Mouse (Mus musculus): ENCODE results near the gene Actl7b.

The Actl7b gene

GRCm38 (mm10) chr4:56741041-56741493, at the start of gene Actl7b:
Actl7b (minus strand) TSS chr4:56741443.
- DNase-seq (ENCODE audit: low spot score in 2 of 2): no peak

GRCm38 (mm10) chr4:56771065-56771464, 29.8 kb upstream of the Actl7b start:
- DNase-seq (ENCODE audit: low spot score in 2 of 2): no peak

DNA sequence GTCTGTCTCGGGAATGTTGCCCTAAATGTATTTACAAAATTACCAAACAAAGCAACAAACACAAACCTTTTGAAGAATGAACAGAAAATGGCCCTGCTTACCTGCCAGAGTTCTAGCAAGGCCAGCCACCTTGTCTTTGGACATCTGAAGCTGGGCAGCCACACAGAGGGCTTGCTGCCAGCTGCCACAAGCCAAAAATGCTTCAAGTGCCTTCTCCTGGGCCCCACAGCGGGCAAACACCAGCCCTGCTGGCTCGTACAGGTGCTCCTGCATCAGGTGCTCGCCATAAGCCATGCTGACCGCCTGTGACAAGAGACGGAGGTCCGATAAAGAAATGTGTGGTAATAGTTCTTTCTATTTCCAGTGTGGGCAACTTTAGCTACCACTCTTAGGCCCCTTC, 27.7 kb upstream of the Actl7b start:
- DNase-seq (ENCODE audit: low spot score in 2 of 2): no peak

DNA sequence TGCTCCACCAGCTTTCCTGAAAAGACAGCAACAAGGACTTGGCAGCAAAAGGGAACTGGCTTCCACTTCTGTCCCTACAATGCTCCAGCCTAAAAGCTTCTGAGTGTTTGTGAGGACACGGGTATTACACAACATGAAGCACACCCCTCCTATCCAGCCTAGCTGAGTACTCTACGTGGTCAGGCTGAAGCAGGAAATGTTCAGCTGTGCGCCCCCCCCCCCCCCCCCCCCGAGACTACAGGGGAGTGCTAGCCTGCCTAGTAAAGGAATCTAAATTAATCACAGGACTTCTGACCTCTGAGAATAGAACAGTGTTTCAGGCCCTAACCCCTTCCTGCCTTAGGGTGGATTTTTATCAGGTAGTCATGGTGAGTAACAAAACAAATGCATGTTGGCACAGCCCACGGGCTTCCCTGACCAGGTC, 26.6 kb upstream of the Actl7b start:
- no peak for DNase-seq (ENCODE audit: low spot score in 2 of 2)

- DNase-seq (ENCODE audit: low spot score in 2 of 2): no peak
Measured at GRCm38 (mm10) chr4:56757693-56758092, 16.4 kb upstream of the Actl7b start.

- no peak for DNase-seq (ENCODE audit: low spot score in 2 of 2)
Measured at GRCm38 (mm10) chr4:56756966-56757600, 15.8 kb upstream of the Actl7b start.

- no peak for DNase-seq (ENCODE audit: low spot score in 2 of 2)
Measured at GRCm38 (mm10) chr4:56756021-56756420, 14.8 kb upstream of the Actl7b start.

DNA sequence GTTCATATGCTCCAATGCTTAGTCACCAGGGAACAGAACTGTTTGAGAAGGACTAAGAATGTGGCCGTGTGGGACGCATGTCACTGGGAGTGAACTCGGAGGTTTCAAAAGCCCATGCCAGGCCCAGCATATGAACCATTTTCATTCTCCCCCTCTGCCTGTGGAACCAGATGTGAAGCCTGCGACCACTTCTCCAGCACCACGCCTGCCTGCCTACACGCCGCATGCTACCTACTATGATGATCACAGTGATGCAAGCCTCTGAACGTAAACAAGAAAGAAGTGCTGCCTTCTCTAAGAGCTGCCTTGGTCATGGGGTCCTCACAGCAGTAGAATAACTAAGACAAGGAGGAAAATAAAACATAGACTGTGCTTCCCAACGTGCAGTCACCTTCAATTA, 6.2 kb upstream of the Actl7b start:
- DNase-seq (ENCODE audit: low spot score in 2 of 2): no peak

DNA sequence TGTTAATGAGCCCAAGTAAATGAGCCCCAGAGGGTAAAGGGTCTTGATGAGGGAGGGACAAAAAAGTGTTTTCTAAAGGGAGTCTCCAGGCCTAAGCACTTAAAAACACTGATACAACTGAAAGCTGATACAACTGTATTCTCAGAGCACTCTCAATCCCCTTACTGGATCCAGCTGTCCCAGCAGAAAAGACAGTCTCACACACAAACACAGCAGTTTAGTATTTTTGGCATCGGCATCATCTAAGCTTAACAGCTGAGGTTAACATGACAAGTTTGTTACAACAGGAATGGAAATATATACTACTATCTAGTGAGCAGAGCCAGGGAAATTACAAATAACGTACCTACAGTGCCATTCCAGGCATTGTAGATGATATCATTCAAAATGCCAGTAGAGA, 5.1 kb upstream of the Actl7b start:
- no peak for DNase-seq (ENCODE audit: low spot score in 2 of 2)

GRCm38 (mm10) chr4:56743363-56744195, 2.3 kb upstream of the Actl7b start, which contains the start of gene Actl7a:
Actl7a (plus strand) TSS chr4:56743413.
- DNase-seq (ENCODE audit: low spot score in 2 of 2): no peak

GRCm38 (mm10) chr4:56742698-56743097, 1.5 kb upstream of the Actl7b start:
- no peak for DNase-seq (ENCODE audit: low spot score in 2 of 2)

DNA sequence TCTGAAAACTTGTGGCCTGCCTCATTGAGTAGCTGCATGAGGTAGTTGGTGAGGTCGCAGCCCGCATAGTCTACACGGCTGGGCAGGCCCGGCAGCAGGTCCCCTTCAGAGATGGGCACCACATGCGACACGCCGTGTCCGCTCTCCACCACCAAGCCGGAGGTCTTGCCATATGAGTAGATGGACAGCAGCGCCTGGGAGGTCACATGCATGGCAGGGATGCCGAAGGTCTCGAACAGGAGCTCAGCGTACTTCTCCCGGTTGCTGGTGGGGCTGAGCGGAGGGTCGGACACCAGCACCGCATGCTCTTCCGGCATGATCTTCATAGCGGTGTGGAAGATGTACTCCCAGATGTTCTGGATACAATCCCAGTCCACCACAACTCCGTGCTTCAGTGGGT, 632 bp downstream of the Actl7b start:
- DNase-seq (ENCODE audit: low spot score in 2 of 2): no peak

- no peak for DNase-seq (ENCODE audit: low spot score in 2 of 2)
Measured at GRCm38 (mm10) chr4:56740020-56740485, 1.2 kb downstream of the Actl7b start, which contains the start of gene Gm26657. Gm26657 (plus strand) TSS chr4:56740070.

DNA sequence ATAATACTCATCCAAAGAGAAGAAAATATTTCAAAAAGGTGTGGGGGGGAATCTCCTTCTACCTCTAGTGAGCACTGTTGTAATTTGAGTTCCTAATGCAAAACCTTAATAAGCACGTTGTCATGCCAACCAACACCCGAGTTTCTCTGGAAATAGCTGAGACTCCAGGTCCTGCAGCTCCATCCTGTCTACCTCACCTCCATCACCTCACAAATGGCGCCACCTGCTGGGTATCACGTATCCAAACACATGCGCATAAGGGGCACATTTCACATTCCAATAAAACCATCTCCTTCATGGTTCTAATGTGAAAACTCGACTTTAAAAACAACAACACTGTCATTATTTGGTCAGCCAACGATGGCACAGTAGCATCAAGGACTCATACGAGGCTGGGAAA, 15.4 kb downstream of the Actl7b start:
- DNase-seq (ENCODE audit: low spot score in 2 of 2): no peak

- no peak for DNase-seq (ENCODE audit: low spot score in 2 of 2)
Measured at GRCm38 (mm10) chr4:56723237-56723636, 18.0 kb downstream of the Actl7b start.

GRCm38 (mm10) chr4:56722346-56722745, 18.9 kb downstream of the Actl7b start:
- no peak for DNase-seq (ENCODE audit: low spot score in 2 of 2)

DNA sequence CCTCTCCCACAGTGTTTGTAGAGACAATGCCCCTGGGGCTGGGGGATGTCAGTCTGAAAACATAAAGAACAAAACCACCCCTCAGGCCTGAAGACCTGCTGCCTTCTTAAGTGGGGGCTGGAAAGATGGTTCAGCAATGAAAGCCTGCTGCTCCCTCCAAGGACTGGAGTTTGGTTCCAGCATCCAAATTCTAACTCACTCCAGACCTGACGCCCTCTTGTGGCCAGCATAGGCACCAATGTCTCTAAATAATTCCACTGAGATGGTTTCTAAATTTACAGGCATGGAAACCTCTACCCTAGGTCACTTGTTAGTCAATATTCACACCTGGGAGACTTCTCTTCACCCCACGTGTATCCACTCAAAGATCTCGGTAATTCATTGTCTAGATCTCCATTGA, 19.8 kb downstream of the Actl7b start:
- no peak for DNase-seq (ENCODE audit: low spot score in 2 of 2)

DNA sequence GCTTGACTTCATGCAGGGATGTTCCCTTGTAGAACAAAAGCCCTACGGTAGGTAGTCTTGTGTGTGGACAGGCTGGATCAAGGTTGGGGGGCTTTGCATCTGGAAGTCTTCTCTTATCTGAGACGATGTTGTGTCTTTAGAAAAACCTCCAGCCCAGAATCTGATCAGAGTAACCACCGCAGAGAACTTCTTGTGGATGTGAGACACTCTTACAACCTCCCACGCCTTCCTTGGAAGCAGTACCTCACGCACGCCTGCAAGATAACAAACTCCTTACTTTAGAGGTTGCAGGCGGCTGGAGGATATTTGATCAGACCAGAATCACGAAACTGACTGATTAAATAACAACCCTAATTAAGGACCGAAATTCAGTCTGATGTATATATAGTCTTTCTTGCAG, 20.8 kb downstream of the Actl7b start:
- DNase-seq (ENCODE audit: low spot score in 2 of 2): peak in 1 of 2 experiments; percentile 52

DNA sequence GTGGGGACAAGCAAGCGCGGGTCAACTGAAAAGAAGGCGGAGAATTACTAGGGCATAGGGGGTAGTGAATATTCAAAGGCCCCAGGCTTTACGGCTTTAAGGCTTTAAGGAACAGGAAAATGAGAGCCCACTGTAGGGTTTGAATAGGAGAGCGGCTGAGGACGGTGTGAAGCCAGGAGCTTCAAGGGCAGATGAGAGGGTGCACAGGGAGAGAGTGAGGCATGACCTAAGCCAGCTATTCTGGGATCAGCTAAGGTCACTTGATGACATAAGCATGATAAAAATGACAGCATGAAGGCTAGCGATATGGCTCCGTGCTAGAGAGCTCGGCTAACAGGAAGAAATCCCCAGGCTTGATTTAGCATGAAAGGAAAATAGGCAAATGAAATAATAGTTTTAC, 21.8 kb downstream of the Actl7b start:
- no peak for DNase-seq (ENCODE audit: low spot score in 2 of 2)

GRCm38 (mm10) chr4:56718573-56719442, 22.4 kb downstream of the Actl7b start:
- DNase-seq (ENCODE audit: low spot score in 2 of 2): no peak

DNA sequence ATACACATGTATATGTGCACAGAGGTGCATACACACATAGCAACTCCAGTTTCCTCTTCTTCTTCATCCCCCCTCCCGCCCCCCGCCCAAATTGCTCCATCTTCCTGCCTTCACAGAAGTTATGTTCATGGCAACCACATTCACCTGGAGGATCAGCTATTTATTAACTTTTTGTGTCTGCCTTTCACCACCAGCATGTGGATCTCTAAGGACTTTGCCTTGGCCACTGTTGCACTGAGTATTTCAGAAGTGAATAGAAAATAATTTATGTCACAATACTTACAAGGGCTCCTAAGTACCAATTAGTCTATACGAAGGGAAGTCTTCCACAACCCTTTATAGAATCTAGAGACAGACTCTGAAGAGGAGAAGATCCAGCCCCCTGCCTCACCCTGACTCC, 23.3 kb downstream of the Actl7b start:
- DNase-seq (ENCODE audit: low spot score in 2 of 2): no peak

DNA sequence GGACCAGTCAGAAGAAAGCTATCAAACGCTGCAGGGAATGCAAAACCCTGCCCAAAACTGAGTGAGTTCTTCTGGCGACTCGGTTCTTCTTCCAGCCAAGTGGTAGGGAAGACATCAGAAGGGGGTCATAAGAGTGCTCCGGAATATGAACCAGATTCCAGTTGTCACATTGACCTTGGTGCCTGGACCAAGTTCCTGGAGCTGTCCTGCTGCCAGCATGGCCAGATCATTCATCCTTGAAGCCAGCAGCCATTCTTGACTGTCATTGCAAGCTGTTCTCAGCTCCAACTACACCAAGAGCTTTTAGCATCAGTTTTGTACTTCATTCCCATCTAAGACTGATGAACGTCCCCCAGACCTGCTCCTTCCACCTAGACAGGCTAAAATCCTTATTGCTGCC, 24.4 kb downstream of the Actl7b start:
- DNase-seq (ENCODE audit: low spot score in 2 of 2): no peak
